In genomic region chr8:8554691-8555090, GRCm38 (mm10) we compare ENCODE assay signal across 29 mouse cellular contexts.
"Had no signal": no experiment of that assay in that cellular context is flagged by ENCODE, and none has a peak within 500 bp of the region (broad histone marks: within the 10 kb centered on the region; RNA-seq: fewer than 3 reads in every experiment).

No protein-coding gene starts in this region.

- DNase-seq: cerebellum, adult 2 months; cerebellum, adult 8-10 months; cerebellum, adult 9-10 months; cerebellum, adult 9-11 months; cerebellum, postnatal 10 days; cerebellum, postnatal 14 days; cerebellum, postnatal 25 days; cerebellum, postnatal 36 days; embryo, embryonic 11 days; forebrain, postnatal 0 days; gastrocnemius, adult 2 months; gastrocnemius, postnatal 10 days; gastrocnemius, postnatal 14 days; gastrocnemius, postnatal 25 days; gastrocnemius, postnatal 36 days; heart, adult 11 months; heart, adult 18-20 months; heart, adult 2 months had no signal

- H3K4me1 ChIP-seq: embryonic facial prominence, embryonic 10.5 days; embryonic facial prominence, embryonic 12.5 days; embryonic facial prominence, embryonic 15.5 days; forebrain, embryonic 10.5 days; forebrain, embryonic 12.5 days; forebrain, embryonic 13.5 days; forebrain, embryonic 15.5 days had no signal

- H3K27ac ChIP-seq: embryonic facial prominence, embryonic 10.5 days; embryonic facial prominence, embryonic 12.5 days; embryonic facial prominence, embryonic 13.5 days; embryonic facial prominence, embryonic 15.5 days; forebrain, embryonic 10.5 days; forebrain, embryonic 12.5 days; forebrain, embryonic 13.5 days; forebrain, embryonic 15.5 days; gastrocnemius, adult 2 months; heart, adult 2 months had no signal

- H3K9me3 ChIP-seq: embryonic facial prominence, embryonic 10.5 days; embryonic facial prominence, embryonic 13.5 days; embryonic facial prominence, embryonic 15.5 days; forebrain, embryonic 12.5 days; forebrain, embryonic 13.5 days; forebrain, embryonic 15.5 days had no signal

- H3K36me3 ChIP-seq: embryonic facial prominence, embryonic 10.5 days; embryonic facial prominence, embryonic 12.5 days; embryonic facial prominence, embryonic 13.5 days; embryonic facial prominence, embryonic 15.5 days; forebrain, embryonic 10.5 days; forebrain, embryonic 12.5 days; forebrain, embryonic 15.5 days had no signal

- H3K27me3 ChIP-seq: embryonic facial prominence, embryonic 12.5 days; embryonic facial prominence, embryonic 13.5 days; embryonic facial prominence, embryonic 15.5 days; forebrain, embryonic 12.5 days; forebrain, embryonic 13.5 days; forebrain, embryonic 15.5 days had no signal

- H3K4me3 ChIP-seq: embryonic facial prominence, embryonic 10.5 days; embryonic facial prominence, embryonic 12.5 days; embryonic facial prominence, embryonic 13.5 days; embryonic facial prominence, embryonic 15.5 days; erythroblast, embryonic 14.5 days; forebrain, embryonic 10.5 days; forebrain, embryonic 12.5 days; forebrain, embryonic 13.5 days; forebrain, embryonic 15.5 days; gastrocnemius, adult 2 months; heart, adult 2 months had no signal

- ATAC-seq: forebrain, embryonic 13.5 days; forebrain, embryonic 14.5 days; forebrain, embryonic 15.5 days; forebrain, embryonic 16.5 days; forebrain, postnatal 0 days had no signal

- H3K4me2 ChIP-seq: embryonic facial prominence, embryonic 12.5 days; embryonic facial prominence, embryonic 13.5 days; embryonic facial prominence, embryonic 15.5 days; forebrain, embryonic 12.5 days; forebrain, embryonic 13.5 days; forebrain, embryonic 15.5 days had no signal

- H3K9ac ChIP-seq: embryonic facial prominence, embryonic 12.5 days; embryonic facial prominence, embryonic 13.5 days; embryonic facial prominence, embryonic 15.5 days; forebrain, embryonic 12.5 days; forebrain, embryonic 13.5 days; forebrain, embryonic 15.5 days; forebrain, postnatal 0 days had no signal
